Mouse (Mus musculus) stomach, postnatal 0 days (tissue): Measurements from ENCODE around the gene Arhgef33.

Experiments used
- CTCF ChIP-seq: IDR thresholded peaks from 2 replicates; pipeline ENCODE4 v1.5.1; 2016; ENCODE audit warnings: antibody characterized with exemption, low read depth, mild to moderate bottlenecking, moderate library complexity
- EP300 ChIP-seq: optimal IDR thresholded peaks from 2 replicates; pipeline ENCODE3; 2016; ENCODE audit warnings: antibody characterized with exemption

DNA sequence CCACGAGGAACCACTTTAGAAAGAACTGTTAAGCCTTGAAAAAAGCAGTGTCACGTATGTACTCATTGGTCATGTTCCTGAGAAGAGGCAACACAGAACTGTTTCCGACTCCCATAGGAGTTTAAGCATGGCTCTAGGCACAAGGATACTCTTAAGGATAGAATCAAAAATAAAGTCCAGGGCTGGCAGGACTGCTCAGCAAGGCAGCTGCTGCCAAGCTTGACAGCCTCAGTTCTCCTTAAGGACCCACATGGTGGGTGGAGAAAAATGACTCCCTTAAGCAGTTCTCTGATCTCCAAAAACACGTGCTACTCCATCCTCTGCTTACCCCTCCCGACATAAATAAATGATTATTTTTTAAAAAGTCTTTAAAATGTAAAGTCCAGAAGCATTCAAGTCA lies 128.5 kb downstream of the Arhgef33 start:
- TF ChIP-seq CTCF = no peak
- no peak for TF ChIP-seq EP300
